Mouse (Mus musculus): ENCODE data around the gene Zfp566. TPM values are rescaled to one million over a fixed set of nuclear protein-coding genes. Genes with fewer than 3 reads are reported as not detected.

Zfp566 gene
- polyA plus RNA-seq, 1 experiment from 2014 or later, result 12.8 TPM

DNA sequence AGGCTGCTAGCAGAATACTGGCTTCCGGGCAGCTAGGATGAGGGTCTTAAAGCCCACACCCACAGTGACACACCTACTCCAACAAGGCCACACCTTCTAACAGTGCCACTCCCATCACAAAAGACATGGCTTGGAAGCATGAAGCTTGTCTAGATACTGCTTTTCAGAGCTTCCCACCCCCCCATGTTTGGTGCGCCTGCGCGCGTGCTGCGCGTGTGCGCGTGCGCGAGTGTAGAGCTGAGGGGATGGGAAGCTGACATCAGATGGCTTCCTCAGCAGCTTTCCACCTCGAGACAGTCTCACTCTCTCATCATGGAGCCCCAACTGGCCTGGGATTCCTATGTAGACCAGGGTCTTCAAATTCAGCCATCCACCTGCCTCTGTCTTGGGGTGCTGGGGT, 56.0 kb downstream of the Zfp566 start:
- Histone ChIP-seq H3K36me3 (ENCODE audit: control insufficient read depth, insufficient read depth, low read length) (no peaks in the 10 kb centered on the region; the same call in 1 of the 2 replicates), H3K4me2 (ENCODE audit: low read depth, low read length, severe bottlenecking) (no peak overlapping the region), H3K27ac (ENCODE audit: low read depth, low read length) (no peak overlapping the region), H3K27me3 (ENCODE audit: control insufficient read depth, insufficient read depth, low read length) (no peaks in the 10 kb centered on the region), H3K9me3 (ENCODE audit: control insufficient read depth, low read length) (no peaks in the 10 kb centered on the region), H3K9ac (ENCODE audit: low read length) (no peak overlapping the region), H3K4me3 (ENCODE audit: low read depth, low read length) (no peak overlapping the region), H3K4me1 (replicated peaks; ENCODE audit: control insufficient read depth, insufficient read depth, low read length) (no peaks in the 10 kb centered on the region)
- DNase-seq (ENCODE audit: low spot score), result no peak
- WGBS, result 88% methylated on average over 12 of the region's 12 CpGs
- no peak for ATAC-seq (replicated peaks; ENCODE audit: low FRiP score)

DNA sequence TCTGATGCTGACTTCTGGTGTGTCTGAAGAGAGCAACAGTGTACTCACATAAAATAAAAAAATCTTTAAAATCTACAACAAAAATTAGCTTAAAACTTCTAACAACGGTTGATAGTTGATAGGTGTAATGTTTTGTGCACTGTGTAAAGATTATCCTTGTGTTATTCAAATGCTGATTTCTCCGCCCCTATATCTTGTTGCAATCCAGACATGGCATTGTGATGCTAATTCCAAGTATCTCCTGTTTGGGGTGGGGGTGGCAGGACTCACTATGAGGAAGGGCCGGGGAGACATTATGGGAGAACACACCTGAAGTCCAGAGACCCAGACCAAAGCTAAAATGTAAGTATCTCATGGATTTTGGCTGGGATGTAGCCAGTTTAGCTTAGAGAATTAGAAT, 58.9 kb downstream of the Zfp566 start:
- WGBS, result 90% methylated on average over 3 of the region's 3 CpGs
- no peak for DNase-seq (ENCODE audit: low spot score)
- H3K4me3 ChIP-seq (ENCODE audit: low read depth, low read length), result no peak overlapping the region
- no peak overlapping the region for H3K4me2 ChIP-seq (ENCODE audit: low read depth, low read length, severe bottlenecking)
- H3K9me3 ChIP-seq (ENCODE audit: control insufficient read depth, low read length), result no peaks in the 10 kb centered on the region
- no peak overlapping the region for H3K9ac ChIP-seq (ENCODE audit: low read length)
- no peak overlapping the region for H3K27ac ChIP-seq (ENCODE audit: low read depth, low read length)
- H3K4me1 ChIP-seq (replicated peaks; ENCODE audit: control insufficient read depth, insufficient read depth, low read length), result no peaks in the 10 kb centered on the region
- H3K27me3 ChIP-seq (ENCODE audit: control insufficient read depth, insufficient read depth, low read length), result no peaks in the 10 kb centered on the region
- ATAC-seq (replicated peaks; ENCODE audit: low FRiP score), result no peak
- H3K36me3 ChIP-seq (ENCODE audit: control insufficient read depth, insufficient read depth, low read length), result no peaks in the 10 kb centered on the region

DNA sequence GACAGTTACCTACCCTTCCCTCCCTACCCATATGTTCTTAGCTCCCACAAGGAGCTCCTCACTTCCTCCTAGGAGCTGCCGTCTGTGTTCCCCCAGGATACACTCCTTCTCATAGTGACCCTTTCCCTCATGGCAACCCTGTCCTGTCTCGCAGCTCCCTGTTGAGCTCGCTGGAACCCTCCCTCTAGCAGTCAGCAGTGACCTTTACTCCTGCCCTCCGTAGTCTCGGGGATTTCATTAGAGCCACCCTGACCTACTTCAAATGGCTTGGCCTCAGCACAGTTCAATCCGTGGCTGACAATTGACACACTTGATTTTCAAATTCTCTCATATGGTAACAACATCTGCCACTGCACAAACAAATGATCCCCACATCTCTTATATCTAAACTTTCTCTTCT, 59.6 kb downstream of the Zfp566 start:
- WGBS, result 49% methylated on average over 6 of the region's 6 CpGs
- no peak overlapping the region for H3K4me3 ChIP-seq (ENCODE audit: low read depth, low read length)
- DNase-seq (ENCODE audit: low spot score), result no peak
- no peak overlapping the region for H3K9ac ChIP-seq (ENCODE audit: low read length)
- no peaks in the 10 kb centered on the region for H3K36me3 ChIP-seq (ENCODE audit: control insufficient read depth, insufficient read depth, low read length)
- H3K4me2 ChIP-seq (ENCODE audit: low read depth, low read length, severe bottlenecking), result no peak overlapping the region
- no peak overlapping the region for H3K27ac ChIP-seq (ENCODE audit: low read depth, low read length)
- H3K27me3 ChIP-seq (ENCODE audit: control insufficient read depth, insufficient read depth, low read length), result no peaks in the 10 kb centered on the region
- no peaks in the 10 kb centered on the region for H3K4me1 ChIP-seq (replicated peaks; ENCODE audit: control insufficient read depth, insufficient read depth, low read length)
- no peaks in the 10 kb centered on the region for H3K9me3 ChIP-seq (ENCODE audit: control insufficient read depth, low read length)
- ATAC-seq (replicated peaks; ENCODE audit: low FRiP score), result no peak

DNA sequence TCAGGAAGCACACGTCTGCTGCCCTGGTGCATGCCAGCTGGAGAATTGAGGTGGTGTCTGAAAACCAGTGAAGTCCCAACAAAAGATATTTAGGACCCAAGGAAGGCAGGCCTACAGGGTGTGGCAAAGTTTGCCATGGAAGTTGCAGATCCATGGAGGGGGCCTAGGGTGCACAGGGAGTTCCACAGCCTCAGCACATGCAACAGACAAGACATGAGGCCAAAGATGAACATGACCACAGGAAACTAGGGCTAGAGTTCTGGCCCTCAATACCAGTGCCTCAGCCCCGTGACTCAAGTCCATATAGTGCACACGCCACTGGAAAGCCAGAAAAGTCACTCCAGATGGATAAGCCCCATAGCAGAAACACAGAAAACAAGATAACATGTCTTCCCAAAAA, 61.8 kb downstream of the Zfp566 start:
- Histone ChIP-seq H3K27me3 (ENCODE audit: control insufficient read depth, insufficient read depth, low read length) (no peaks in the 10 kb centered on the region), H3K4me1 (replicated peaks; ENCODE audit: control insufficient read depth, insufficient read depth, low read length) (no peaks in the 10 kb centered on the region), H3K9me3 (ENCODE audit: control insufficient read depth, low read length) (no peaks in the 10 kb centered on the region), H3K4me2 (ENCODE audit: low read depth, low read length, severe bottlenecking) (no peak overlapping the region), H3K27ac (ENCODE audit: low read depth, low read length) (no peak overlapping the region), H3K36me3 (ENCODE audit: control insufficient read depth, insufficient read depth, low read length) (peaks cover 8% of the 10 kb centered on the region; the same call in 1 of the 2 replicates), H3K9ac (ENCODE audit: low read length) (no peak overlapping the region), H3K4me3 (ENCODE audit: low read depth, low read length) (no peak overlapping the region)
- DNase-seq (ENCODE audit: low spot score), result no peak
- 93% methylated on average over 3 of the region's 3 CpGs for WGBS
- no peak for ATAC-seq (replicated peaks; ENCODE audit: low FRiP score)

Small RNA genes lying within 50 kb of the gene (microRNA-seq; reads per million reads assigned to microRNA genes)
- gene Gm23368 (ENCODE audit: insufficient number of aligned reads), result not detected

Other genes starting within 250 kb of the Zfp566 start
- gene Zfp940, start 236.9 kb downstream of the Zfp566 start, polyA plus RNA-seq (2014; fragmentation: Nextera tagmentation; extraction: Ambion mirVana), result 10.7 and 11.3 TPM in 2 replicates
- 10.4 and 13.4 TPM in 2 replicates for gene Zfp420, start 230.5 kb downstream of the Zfp566 start, polyA plus RNA-seq (2014; fragmentation: Nextera tagmentation; extraction: Ambion mirVana)
- 12.4 and 13.7 TPM in 2 replicates for gene Zfp27, start 184.0 kb downstream of the Zfp566 start, polyA plus RNA-seq (2014; fragmentation: Nextera tagmentation; extraction: Ambion mirVana)
- 7.5 and 7.9 TPM in 2 replicates for gene Zfp383, start 182.3 kb downstream of the Zfp566 start, polyA plus RNA-seq (2014; fragmentation: Nextera tagmentation; extraction: Ambion mirVana)
- gene Zfp74, start 136.4 kb downstream of the Zfp566 start, polyA plus RNA-seq (2014; fragmentation: Nextera tagmentation; extraction: Ambion mirVana), result 13.1 and 13.2 TPM in 2 replicates
- gene Zfp568, start 106.6 kb downstream of the Zfp566 start, polyA plus RNA-seq (2014; fragmentation: Nextera tagmentation; extraction: Ambion mirVana), result 13.6 and 15.3 TPM in 2 replicates
- gene Zfp14, start 39.1 kb downstream of the Zfp566 start, polyA plus RNA-seq (2014; fragmentation: Nextera tagmentation; extraction: Ambion mirVana), result 5.6 and 6.2 TPM in 2 replicates
- gene Zfp82, start 17.6 kb downstream of the Zfp566 start, polyA plus RNA-seq (2014; fragmentation: Nextera tagmentation; extraction: Ambion mirVana), result 6.6 and 7.5 TPM in 2 replicates
- 1.9 and 2.9 TPM in 2 replicates for gene Gm26920, start 117 bp downstream of the Zfp566 start, polyA plus RNA-seq (2014; fragmentation: Nextera tagmentation; extraction: Ambion mirVana)
- 121 and 124 TPM in 2 replicates for gene Zfp260, start 4.2 kb upstream of the Zfp566 start, polyA plus RNA-seq (2014; fragmentation: Nextera tagmentation; extraction: Ambion mirVana)
- gene Zfp382, start 31.4 kb upstream of the Zfp566 start, polyA plus RNA-seq (2014; fragmentation: Nextera tagmentation; extraction: Ambion mirVana), result 12.6 and 15.3 TPM in 2 replicates
- 14.0 and 15.5 TPM in 2 replicates for gene Zfp146, start 79.2 kb upstream of the Zfp566 start, polyA plus RNA-seq (2014; fragmentation: Nextera tagmentation; extraction: Ambion mirVana)
- 3.5 and 3.9 TPM in 2 replicates for gene Cox7a1, start 93.6 kb upstream of the Zfp566 start, polyA plus RNA-seq (2014; fragmentation: Nextera tagmentation; extraction: Ambion mirVana)
- 39.7 and 47.7 TPM in 2 replicates for gene Capns1, start 108.3 kb upstream of the Zfp566 start, polyA plus RNA-seq (2014; fragmentation: Nextera tagmentation; extraction: Ambion mirVana)
- gene Polr2i, start 141.4 kb upstream of the Zfp566 start, polyA plus RNA-seq (2014; fragmentation: Nextera tagmentation; extraction: Ambion mirVana), result 166 and 167 TPM in 2 replicates
- gene Tbcb, start 141.7 kb upstream of the Zfp566 start, polyA plus RNA-seq (2014; fragmentation: Nextera tagmentation; extraction: Ambion mirVana), result 235 and 270 TPM in 2 replicates
- gene Ovol3, start 145.2 kb upstream of the Zfp566 start, polyA plus RNA-seq (2014; fragmentation: Nextera tagmentation; extraction: Ambion mirVana), result not detected in 2 replicates
- 0.13 and 0.56 TPM in 2 replicates for gene Thap8, start 189.6 kb upstream of the Zfp566 start, polyA plus RNA-seq (2014; fragmentation: Nextera tagmentation; extraction: Ambion mirVana)
- gene Wdr62, start 189.9 kb upstream of the Zfp566 start, polyA plus RNA-seq (2014; fragmentation: Nextera tagmentation; extraction: Ambion mirVana), result 21.7 and 26.4 TPM in 2 replicates
- 98.8 and 110 TPM in 2 replicates for gene Clip3, start 201.2 kb upstream of the Zfp566 start, polyA plus RNA-seq (2014; fragmentation: Nextera tagmentation; extraction: Ambion mirVana)
- gene Alkbh6, start 218.2 kb upstream of the Zfp566 start, polyA plus RNA-seq (2014; fragmentation: Nextera tagmentation; extraction: Ambion mirVana), result 71.3 and 83.8 TPM in 2 replicates
- gene Syne4, start 224.3 kb upstream of the Zfp566 start, polyA plus RNA-seq (2014; fragmentation: Nextera tagmentation; extraction: Ambion mirVana), result 29.2 and 30.2 TPM in 2 replicates
- not detected in 2 replicates for gene E130208F15Rik, start 231.2 kb upstream of the Zfp566 start, polyA plus RNA-seq (2014; fragmentation: Nextera tagmentation; extraction: Ambion mirVana)
- gene Sdhaf1, start 233.4 kb upstream of the Zfp566 start, polyA plus RNA-seq (2014; fragmentation: Nextera tagmentation; extraction: Ambion mirVana), result 21.8 and 23.5 TPM in 2 replicates